Mouse (Mus musculus) c-Kit-positive CD71-negative TER-119-negative erythroid progenitor cells, embryonic 14.5 days (primary cell): ENCODE results near the gene 1700028J19Rik.
"Not testable (repeated sequence)": the region's sequence is repeated elsewhere in the genome, so short reads cannot be mapped to it uniquely, and the experiment has no call there.

Experiments used
- DNase-seq: peaks from one replicate; pipeline ENCODE4 v3.0.0-alpha.2; 2013; ENCODE audit warnings: low read depth

The 1700028J19Rik gene

GRCm38 (mm10) chr7:44250732-44251275 lies 4.3 kb upstream of the 1700028J19Rik start:
- DNase-seq = not testable (repeated sequence)

GRCm38 (mm10) chr7:44249248-44249647 lies 2.8 kb upstream of the 1700028J19Rik start:
- DNase-seq = no peak

- DNase-seq = no peak
Measured at GRCm38 (mm10) chr7:44247971-44248370, 1.5 kb upstream of the 1700028J19Rik start.

GRCm38 (mm10) chr7:44246984-44247470 lies 532 bp upstream of the 1700028J19Rik start:
- peak; percentile 39 for DNase-seq

- DNase-seq = no peak
Measured at GRCm38 (mm10) chr7:44244080-44244479, 2.4 kb downstream of the 1700028J19Rik start.

GRCm38 (mm10) chr7:44241163-44241562 lies 5.3 kb downstream of the 1700028J19Rik start:
- no peak for DNase-seq

GRCm38 (mm10) chr7:44240712-44241111 lies 5.8 kb downstream of the 1700028J19Rik start:
- DNase-seq = no peak

GRCm38 (mm10) chr7:44239913-44240312 lies 6.6 kb downstream of the 1700028J19Rik start:
- no peak for DNase-seq

GRCm38 (mm10) chr7:44235909-44236308 lies 10.6 kb downstream of the 1700028J19Rik start, which contains the start of gene Gm36864:
Gm36864 (plus strand) TSS chr7:44236177.
- no peak for DNase-seq

- no peak for DNase-seq
Measured at GRCm38 (mm10) chr7:44225076-44225475, 21.4 kb downstream of the 1700028J19Rik start, which contains the start of gene Klk1. Klk1 (plus strand) TSS chr7:44225360.

GRCm38 (mm10) chr7:44222335-44222734 lies 24.2 kb downstream of the 1700028J19Rik start:
- not testable (repeated sequence) for DNase-seq

- DNase-seq = not testable (repeated sequence)
Measured at GRCm38 (mm10) chr7:44221601-44222000, 24.9 kb downstream of the 1700028J19Rik start.

- DNase-seq = no peak
Measured at GRCm38 (mm10) chr7:44215645-44216044, 30.9 kb downstream of the 1700028J19Rik start, which contains the start of gene Klk1b5. Klk1b5 (plus strand) TSS chr7:44215945.

- no peak for DNase-seq
Measured at GRCm38 (mm10) chr7:44208307-44208706, 38.2 kb downstream of the 1700028J19Rik start.

- not testable (repeated sequence) for DNase-seq
Measured at GRCm38 (mm10) chr7:44207135-44207534, 39.4 kb downstream of the 1700028J19Rik start, which contains the start of gene Klk1b4. Klk1b4 (plus strand) TSS chr7:44207435.

GRCm38 (mm10) chr7:44197891-44198290 lies 48.6 kb downstream of the 1700028J19Rik start, which contains the start of gene Klk1b3:
Klk1b3 (plus strand) TSS chr7:44198191.
- no peak for DNase-seq

- not testable (repeated sequence) for DNase-seq
Measured at GRCm38 (mm10) chr7:44193466-44193865, 53.0 kb downstream of the 1700028J19Rik start.

GRCm38 (mm10) chr7:44187936-44188335 lies 58.6 kb downstream of the 1700028J19Rik start, which contains the start of gene Klk1b24:
Klk1b24 (plus strand) TSS chr7:44188236.
- DNase-seq = not testable (repeated sequence)

- not testable (repeated sequence) for DNase-seq
Measured at GRCm38 (mm10) chr7:44186516-44186915, 60.0 kb downstream of the 1700028J19Rik start.
